Mouse (Mus musculus): Measurements from ENCODE around the gene Rhno1. TPM values are rescaled to one million over a fixed set of nuclear protein-coding genes. Genes with fewer than 3 reads are reported as not detected.

Gene Rhno1
- total RNA-seq, 1 experiment, result 31.1 TPM

GRCm38 (mm10) chr6:128315597-128315996, 47.1 kb downstream of the Rhno1 start:
- Histone ChIP-seq H3K4me1 (ENCODE audit: control insufficient read depth in 2 of 2, insufficient read depth in 2 of 2, low read length in 2 of 2, poor library complexity in 1 of 2) (peaks cover 0 to 6% of the 10 kb centered on the region in 2 experiments; a peak in 1 of 4 replicates), H3K9me3 (ENCODE audit: control insufficient read depth, insufficient read depth, low read depth, low read length) (no peaks in the 10 kb centered on the region), H3K4me3 (ENCODE audit: insufficient read depth in 1 of 2, low read depth in 1 of 2, low read length in 2 of 2, poor library complexity in 1 of 2, severe bottlenecking in 1 of 2) (no peak overlapping the region), H3K27ac (ENCODE audit: insufficient read depth, low read depth, low read length, poor library complexity, severe bottlenecking) (no peak overlapping the region), H3K36me3 (ENCODE audit: control insufficient read depth, insufficient read depth, low read length, poor library complexity, severe bottlenecking) (no peaks in the 10 kb centered on the region), H3K9ac (ENCODE audit: insufficient read depth, low read depth, low read length, poor library complexity, severe bottlenecking) (no peak overlapping the region)
- in situ Hi-C loops (cut with MboI; ENCODE audit: low sequenced_read_pairs in 2 of 2, unreplicated experiment in 2 of 2), result no loop called here
- TF ChIP-seq HCFC1 (IDR thresholded peaks at IDR 0.05; ENCODE audit: borderline replicate concordance, insufficient read depth, low read length) (no peak), MAFK (IDR thresholded peaks at IDR 0.05; ENCODE audit: insufficient read depth, low read depth, low read length) (no peak)
- no peak for DNase-seq (ENCODE audit: low read depth, low spot score)

GRCm38 (mm10) chr6:128314796-128315195, 47.9 kb downstream of the Rhno1 start:
- no peaks in the 10 kb centered on the region for H3K9me3 ChIP-seq (ENCODE audit: control insufficient read depth, insufficient read depth, low read depth, low read length)
- TF ChIP-seq MAFK (IDR thresholded peaks at IDR 0.05; ENCODE audit: insufficient read depth, low read depth, low read length) (no peak), ZC3H11A (IDR thresholded peaks at IDR 0.05; ENCODE audit: borderline replicate concordance, low read depth, low read length) (no peak), ZNF384 (IDR thresholded peaks at IDR 0.05; ENCODE audit: low read depth, low read length) (no peak), CHD2 (IDR thresholded peaks at IDR 0.05; ENCODE audit: low read depth, low read length) (no peak), HCFC1 (IDR thresholded peaks at IDR 0.05; ENCODE audit: borderline replicate concordance, insufficient read depth, low read length) (no peak)
- H3K9ac ChIP-seq (ENCODE audit: insufficient read depth, low read depth, low read length, poor library complexity, severe bottlenecking), result no peak overlapping the region
- H3K27ac ChIP-seq (ENCODE audit: insufficient read depth, low read depth, low read length, poor library complexity, severe bottlenecking), result no peak overlapping the region
- H3K4me3 ChIP-seq (ENCODE audit: insufficient read depth in 1 of 2, low read depth in 1 of 2, low read length in 2 of 2, poor library complexity in 1 of 2, severe bottlenecking in 1 of 2), result no peak overlapping the region
- H3K4me1 ChIP-seq (ENCODE audit: control insufficient read depth in 2 of 2, insufficient read depth in 2 of 2, low read length in 2 of 2, poor library complexity in 1 of 2), result peaks cover 0 to 6% of the 10 kb centered on the region in 2 experiments; a peak in 1 of 4 replicates
- DNase-seq (ENCODE audit: low read depth, low spot score), result no peak
- H3K36me3 ChIP-seq (ENCODE audit: control insufficient read depth, insufficient read depth, low read length, poor library complexity, severe bottlenecking), result no peaks in the 10 kb centered on the region
- in situ Hi-C loops (cut with MboI; ENCODE audit: low sequenced_read_pairs in 2 of 2, unreplicated experiment in 2 of 2), result no loop called here

- Histone ChIP-seq H3K9ac (ENCODE audit: insufficient read depth, low read depth, low read length, poor library complexity, severe bottlenecking) (no peak overlapping the region), H3K27ac (ENCODE audit: insufficient read depth, low read depth, low read length, poor library complexity, severe bottlenecking) (no peak overlapping the region), H3K4me1 (ENCODE audit: control insufficient read depth in 2 of 2, insufficient read depth in 2 of 2, low read length in 2 of 2, poor library complexity in 1 of 2) (no peaks in the 10 kb centered on the region), H3K9me3 (ENCODE audit: control insufficient read depth, insufficient read depth, low read depth, low read length) (no peaks in the 10 kb centered on the region), H3K4me3 (ENCODE audit: insufficient read depth in 1 of 2, low read depth in 1 of 2, low read length in 2 of 2, poor library complexity in 1 of 2, severe bottlenecking in 1 of 2) (no peak overlapping the region), H3K36me3 (ENCODE audit: control insufficient read depth, insufficient read depth, low read length, poor library complexity, severe bottlenecking) (no peaks in the 10 kb centered on the region)
- DNase-seq (ENCODE audit: low read depth, low spot score), result peak; percentile 85
- TF ChIP-seq HCFC1 (IDR thresholded peaks at IDR 0.05; ENCODE audit: borderline replicate concordance, insufficient read depth, low read length), result no peak
- peak; percentile 82 for TF ChIP-seq ZC3H11A (IDR thresholded peaks at IDR 0.05; ENCODE audit: borderline replicate concordance, low read depth, low read length)
- no peak for TF ChIP-seq MAFK (IDR thresholded peaks at IDR 0.05; ENCODE audit: insufficient read depth, low read depth, low read length)
- TF ChIP-seq ZNF384 (IDR thresholded peaks at IDR 0.05; ENCODE audit: low read depth, low read length), result no peak
- no peak for TF ChIP-seq CHD2 (IDR thresholded peaks at IDR 0.05; ENCODE audit: low read depth, low read length)
- in situ Hi-C loops (cut with MboI; ENCODE audit: low sequenced_read_pairs in 2 of 2, unreplicated experiment in 2 of 2), result no loop called here
These were observed 54.4 kb downstream of the Rhno1 start for GRCm38 (mm10) chr6:128308311-128308710.

Other genes with a start within 250 kb of the Rhno1 start
- 161 and 175 TPM in 2 replicates for gene Tspan9, start 219.3 kb downstream of the Rhno1 start, total RNA-seq (2012; rRNA removed)
- gene Tead4, start 62.1 kb downstream of the Rhno1 start, total RNA-seq (2012; rRNA removed), result 5.6 and 6.8 TPM in 2 replicates
- gene Tulp3, start 7.1 kb downstream of the Rhno1 start, total RNA-seq (2012; rRNA removed), result 10.5 and 11.7 TPM in 2 replicates
- 24.1 and 36.4 TPM in 2 replicates for gene Foxm1, start 56 bp upstream of the Rhno1 start, total RNA-seq (2012; rRNA removed)
- gene Tex52, start 12.5 kb upstream of the Rhno1 start, total RNA-seq (2012; rRNA removed), result 0.16 TPM in 1 of 2 replicates, not detected in the other
- not detected in 2 replicates for gene Gm44596, start 12.6 kb upstream of the Rhno1 start, total RNA-seq (2012; rRNA removed)
- gene Nrip2, start 36.4 kb upstream of the Rhno1 start, total RNA-seq (2012; rRNA removed), result 0.27 and 0.42 TPM in 2 replicates
- gene Itfg2, start 62.0 kb upstream of the Rhno1 start, total RNA-seq (2012; rRNA removed), result 33.4 and 38.3 TPM in 2 replicates
- gene Fkbp4, start 75.8 kb upstream of the Rhno1 start, total RNA-seq (2012; rRNA removed), result 396 and 408 TPM in 2 replicates
- gene Pzp, start 163.8 kb upstream of the Rhno1 start, total RNA-seq (2012; rRNA removed), result 1.7 and 2.5 TPM in 2 replicates
- gene A2ml1, start 218.7 kb upstream of the Rhno1 start, total RNA-seq (2012; rRNA removed), result not detected in 2 replicates

Data from ES-E14 (cell line).